Mouse (Mus musculus): ENCODE data around the gene Anp32b.

DNA sequence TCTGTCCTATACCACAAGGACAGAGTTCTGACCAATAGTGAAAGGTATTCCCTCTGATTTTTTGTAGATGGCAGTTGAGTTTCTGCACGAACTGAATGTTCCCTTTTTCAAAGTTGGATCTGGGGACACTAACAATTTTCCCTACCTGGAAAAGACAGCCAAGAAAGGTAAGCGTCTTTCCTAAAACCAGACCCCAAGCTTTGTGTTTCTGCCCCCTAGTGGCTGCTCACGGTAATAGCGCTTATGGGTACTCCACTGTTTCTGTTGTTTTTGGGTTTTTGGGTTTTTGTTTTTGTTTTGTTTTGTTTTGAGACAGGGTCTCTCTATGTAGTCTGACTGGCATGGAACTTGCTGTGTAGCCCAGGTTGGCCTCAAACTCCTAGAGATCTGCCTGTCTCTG lies 48.3 kb downstream of the Anp32b start:
- TF ChIP-seq CTCF (IDR thresholded peaks at IDR 0.05; ENCODE audit: low read depth, low read length) (peak; percentile 18), EP300 (IDR thresholded peaks at IDR 0.05; ENCODE audit: insufficient read depth, low read depth, low read length) (no peak)

All from ES-Bruce4 (cell line).